Mouse (Mus musculus) thymus, adult 2 months (tissue): ENCODE measurements around the gene Abhd8.

ENCODE experiments used
- CTCF ChIP-seq: fragments of 200-500 bp; IDR thresholded peaks from 2 replicates; pipeline ENCODE4 v1.5.1; 2012; ENCODE audit warnings: mild to moderate bottlenecking, control low read depth, low read length, moderate library complexity, borderline replicate concordance; ENCODE audit not compliant: control insufficient read depth, poor library complexity, insufficient read depth; ENCODE audit errors: extremely low read depth
- POLR2A ChIP-seq: fragments of 200-500 bp; IDR thresholded peaks from 2 replicates; pipeline ENCODE4 v1.6.1; 2012; ENCODE audit warnings: mild to moderate bottlenecking, low read length, control low read depth, moderate library complexity; ENCODE audit not compliant: control insufficient read depth, poor library complexity, insufficient read depth; ENCODE audit errors: extremely low read depth

- TF ChIP-seq CTCF (no peak), POLR2A (no peak)
These were observed 22.7 kb upstream of the Abhd8 start for GRCm38 (mm10) chr8:71486136-71486529.
